Mouse (Mus musculus): ENCODE measurements at regions not wholly inside any gene's neighbourhood (a gene's known extent, or its start where the extent isn't known, plus 50 kb on each side); places are given as distances from the start of the nearest gene placed in this dataset.
"Not testable (repeated sequence)": the region's sequence is repeated elsewhere in the genome, so short reads cannot be mapped to it uniquely, and the experiment has no call there.

DNA sequence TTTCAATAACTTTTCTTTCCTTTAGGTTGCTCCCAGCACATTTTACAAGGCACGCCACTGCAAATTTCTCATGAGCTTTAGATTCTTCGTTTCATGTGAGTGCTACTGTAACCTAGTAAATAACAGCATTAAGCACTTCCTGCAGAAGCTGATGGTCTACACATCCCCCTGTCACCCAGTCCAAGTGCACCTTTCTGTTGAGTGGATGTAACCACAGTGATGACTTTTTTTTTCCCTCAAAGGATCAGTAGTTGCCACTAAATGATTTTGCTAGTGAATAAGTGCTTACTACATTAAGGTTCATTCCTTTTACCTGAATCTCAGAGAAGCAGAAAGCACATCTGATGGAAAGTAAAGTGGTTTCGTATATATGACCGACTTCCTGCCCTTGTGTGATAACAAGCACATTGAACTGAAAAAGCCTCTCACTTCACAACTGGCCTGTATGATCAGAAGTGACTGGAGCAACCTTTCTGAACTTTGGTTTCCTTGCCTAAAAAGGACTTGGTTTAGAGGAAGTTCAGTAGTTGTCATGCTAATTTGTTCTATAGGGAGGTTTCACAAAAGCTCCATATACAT lies 453.0 kb upstream of the Klf6 start:
- no peak overlapping the region for H3K27ac ChIP-seq (replicated peaks; ENCODE audit: low read depth, low read length)
- no peak overlapping the region for H3K4me3 ChIP-seq (ENCODE audit: insufficient read depth, low read depth, low read length)
- no peaks in the 10 kb centered on the region for H3K4me1 ChIP-seq (ENCODE audit: control insufficient read depth, insufficient read depth, insufficient read length, low read length)

DNA sequence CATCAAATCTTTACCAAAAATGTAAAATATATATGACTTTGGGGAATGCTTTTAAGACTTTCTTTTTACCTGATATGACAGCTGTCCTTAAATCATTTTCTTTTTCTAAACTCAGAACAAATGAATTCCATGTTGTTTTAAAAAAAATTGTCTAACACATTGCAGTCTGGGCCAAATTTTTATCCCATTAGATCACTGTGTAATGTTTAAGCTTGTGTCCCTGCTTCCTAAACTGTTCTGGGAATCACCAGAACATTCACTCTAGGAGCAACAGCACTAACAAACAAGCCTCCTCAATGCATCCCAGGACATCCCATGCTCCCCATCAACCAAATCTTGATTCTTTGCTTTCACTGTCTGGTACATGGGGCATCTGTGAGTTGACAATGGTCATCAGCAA lies 449.2 kb upstream of the Klf6 start:
- no peak overlapping the region for H3K4me3 ChIP-seq (ENCODE audit: insufficient read depth, low read depth, low read length)
- no peaks in the 10 kb centered on the region for H3K4me1 ChIP-seq (ENCODE audit: control insufficient read depth, insufficient read depth, insufficient read length, low read length)
- H3K27ac ChIP-seq (replicated peaks; ENCODE audit: low read depth, low read length) = no peak overlapping the region

DNA sequence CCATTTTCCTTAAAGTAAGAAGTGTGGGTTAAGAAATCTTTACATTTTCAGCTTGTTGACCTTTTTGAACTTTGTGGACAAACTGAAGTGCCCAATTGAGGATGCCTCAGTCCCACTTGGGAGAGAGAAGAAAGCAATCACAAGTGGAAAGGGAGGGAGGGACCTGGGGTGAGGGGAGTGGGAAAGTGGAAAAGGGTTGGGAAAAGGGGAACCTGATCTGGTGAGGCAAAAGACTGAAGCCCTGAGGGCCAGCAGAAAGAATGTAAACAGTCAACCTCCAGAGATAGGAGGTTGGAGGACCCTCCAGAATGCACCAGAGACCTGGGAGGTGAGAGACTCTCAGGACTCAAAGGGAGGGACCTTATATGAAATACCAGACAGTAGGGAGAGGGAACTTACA lies 448.3 kb upstream of the Klf6 start:
- not testable (repeated sequence) for H3K4me3 ChIP-seq (ENCODE audit: insufficient read depth, low read depth, low read length); H3K27ac ChIP-seq (replicated peaks; ENCODE audit: low read depth, low read length); H3K4me1 ChIP-seq (ENCODE audit: control insufficient read depth, insufficient read depth, insufficient read length, low read length)

DNA sequence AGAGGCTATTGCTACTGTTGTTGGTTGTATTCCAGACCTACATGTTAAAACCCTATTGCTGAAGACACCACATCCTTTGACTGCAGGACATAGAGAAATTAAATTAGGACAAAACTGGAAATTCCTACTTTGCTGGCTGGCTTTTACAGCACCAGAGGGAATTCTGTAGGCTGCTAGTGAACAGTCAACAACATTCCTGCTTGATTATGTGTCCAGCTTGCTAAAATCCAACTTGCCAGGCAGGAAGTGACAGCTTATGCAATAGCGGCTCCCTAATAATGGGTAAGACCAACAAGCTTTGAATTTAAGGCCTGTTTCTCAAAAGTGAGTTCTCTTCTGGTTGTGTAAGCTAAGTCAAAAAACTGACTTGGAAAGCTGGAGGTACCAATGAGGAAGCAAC lies 437.2 kb upstream of the Klf6 start:
- H3K27ac ChIP-seq (replicated peaks; ENCODE audit: low read depth, low read length) = peak overlapping the region; percentile 6; the same call in 1 of the 2 replicates
- H3K4me1 ChIP-seq (ENCODE audit: control insufficient read depth, insufficient read depth, insufficient read length, low read length) = peaks cover 2% of the 10 kb centered on the region; the same call in 1 of the 2 replicates
- no peak overlapping the region for H3K4me3 ChIP-seq (ENCODE audit: insufficient read depth, low read depth, low read length)

DNA sequence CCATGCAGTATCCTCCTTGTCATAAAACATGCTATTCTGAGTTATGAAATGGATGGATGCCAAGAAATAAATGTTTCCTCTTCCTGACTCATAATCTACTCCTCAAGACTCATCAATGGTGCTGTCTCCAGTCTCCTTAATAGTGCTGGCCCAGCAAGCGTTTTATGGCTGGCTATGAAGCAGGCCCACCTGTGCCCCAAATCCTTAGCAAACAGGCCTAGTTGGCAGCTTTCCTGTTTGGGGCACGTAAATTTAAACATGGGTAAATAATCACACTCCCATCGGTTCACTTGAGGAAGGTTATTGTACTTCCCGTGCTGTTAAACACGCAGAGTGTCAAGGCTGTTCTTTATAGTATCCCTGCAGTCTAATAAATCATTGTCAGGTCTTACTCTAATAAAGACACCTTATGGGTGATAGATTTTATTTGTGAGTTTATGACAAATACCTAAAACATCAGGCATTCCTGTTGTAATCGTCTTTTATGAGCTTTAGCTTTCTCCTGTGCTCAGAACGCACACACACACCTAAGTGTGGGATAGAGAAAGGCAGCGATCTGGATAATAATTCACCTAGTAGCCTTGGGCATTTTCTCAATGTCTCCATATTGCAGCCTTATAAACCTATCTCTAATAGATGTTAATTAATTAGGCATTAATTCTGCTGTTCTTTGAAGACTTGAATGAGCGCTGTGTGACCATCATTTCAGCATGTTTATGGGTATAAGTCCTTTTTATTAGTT lies 435.6 kb upstream of the Klf6 start:
- Histone ChIP-seq H3K4me1 (ENCODE audit: control insufficient read depth, insufficient read depth, insufficient read length, low read length) (peaks cover 2% of the 10 kb centered on the region; the same call in 1 of the 2 replicates), H3K27ac (replicated peaks; ENCODE audit: low read depth, low read length) (no peak overlapping the region), H3K4me3 (ENCODE audit: insufficient read depth, low read depth, low read length) (no peak overlapping the region)

DNA sequence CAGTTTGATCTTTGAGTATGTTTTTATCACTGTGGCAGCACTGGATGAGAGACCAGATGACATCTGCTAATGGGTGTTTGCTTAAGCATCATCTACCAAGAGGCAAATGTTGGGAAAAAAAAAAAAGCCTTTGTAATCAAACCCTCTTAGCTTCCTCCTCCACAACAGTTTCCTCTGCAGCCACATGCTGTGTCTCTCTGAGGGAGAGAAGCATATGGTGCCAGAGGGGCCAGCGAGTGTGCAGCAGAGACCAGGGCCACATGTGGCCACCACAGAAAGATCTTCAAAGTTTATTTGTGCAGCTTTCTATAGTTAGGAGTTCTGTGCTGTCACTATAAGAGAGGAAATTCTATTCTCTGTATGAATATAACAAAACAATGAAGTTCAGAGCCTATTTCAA lies 427.6 kb upstream of the Klf6 start:
- Histone ChIP-seq H3K4me3 (ENCODE audit: insufficient read depth, low read depth, low read length) (no peak overlapping the region), H3K27ac (replicated peaks; ENCODE audit: low read depth, low read length) (no peak overlapping the region), H3K4me1 (ENCODE audit: control insufficient read depth, insufficient read depth, insufficient read length, low read length) (peaks cover 2% of the 10 kb centered on the region)

DNA sequence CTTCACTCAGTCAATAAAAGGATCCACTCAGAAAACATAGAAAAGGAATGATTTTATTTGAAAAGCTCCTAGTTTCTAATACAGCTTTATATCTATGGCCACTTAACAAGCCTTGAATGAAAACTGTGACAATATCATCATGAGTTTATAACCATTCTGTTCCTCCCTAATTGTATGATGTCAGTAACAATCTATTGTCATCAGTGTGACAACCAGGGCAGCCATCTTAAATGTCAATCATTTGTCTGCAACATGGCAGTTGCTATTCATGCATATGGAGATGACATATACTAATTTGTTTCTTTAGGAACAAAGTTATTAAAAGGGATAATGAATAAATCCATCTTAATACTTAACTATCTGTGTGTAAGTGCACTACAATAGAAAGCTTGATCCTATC lies 426.2 kb upstream of the Klf6 start:
- peaks cover 2% of the 10 kb centered on the region for H3K4me1 ChIP-seq (ENCODE audit: control insufficient read depth, insufficient read depth, insufficient read length, low read length)
- no peak overlapping the region for H3K27ac ChIP-seq (replicated peaks; ENCODE audit: low read depth, low read length)
- no peak overlapping the region for H3K4me3 ChIP-seq (ENCODE audit: insufficient read depth, low read depth, low read length)

DNA sequence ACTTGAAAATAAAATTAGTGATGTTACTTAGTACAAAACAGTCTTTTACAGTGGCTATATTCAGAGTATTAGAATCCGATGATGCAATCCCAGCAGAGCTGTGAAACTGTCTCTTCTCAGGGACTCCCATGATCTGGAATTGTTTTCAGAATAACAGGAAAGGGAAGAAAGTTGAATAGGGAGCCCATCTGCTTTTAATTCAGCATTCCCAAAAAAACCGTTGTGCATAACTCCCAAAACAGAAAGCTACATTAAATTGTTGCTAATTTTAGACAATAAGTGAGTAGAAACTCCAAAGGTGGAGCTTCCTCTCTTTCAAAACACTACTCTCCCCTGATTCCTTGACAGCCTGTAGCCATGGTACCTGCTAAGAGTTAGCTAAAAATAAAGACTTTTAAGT lies 425.1 kb upstream of the Klf6 start:
- H3K4me1 ChIP-seq (ENCODE audit: control insufficient read depth, insufficient read depth, insufficient read length, low read length) = peaks cover 2% of the 10 kb centered on the region
- no peak overlapping the region for H3K4me3 ChIP-seq (ENCODE audit: insufficient read depth, low read depth, low read length)
- H3K27ac ChIP-seq (replicated peaks; ENCODE audit: low read depth, low read length) = peak overlapping the region; percentile 76

DNA sequence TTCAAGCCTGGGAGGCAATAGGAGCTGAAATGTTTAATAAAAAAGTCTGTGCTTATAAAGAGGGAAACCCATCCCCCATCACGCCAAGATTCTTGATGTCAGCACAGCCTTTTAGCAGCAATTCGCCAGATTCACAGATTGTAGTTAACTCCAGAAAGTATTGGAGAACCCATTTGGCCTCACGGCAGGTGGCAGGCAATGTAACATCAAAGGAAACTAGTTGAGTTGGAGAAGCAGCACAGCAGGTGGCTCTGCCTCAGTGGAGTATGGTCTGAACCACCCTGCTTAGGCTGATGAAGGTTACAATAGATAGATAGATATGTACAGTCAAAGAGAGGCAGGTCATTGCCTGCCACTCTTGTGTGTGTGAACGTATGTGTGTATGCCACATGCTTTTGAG lies 420.8 kb upstream of the Klf6 start:
- peaks cover 4% of the 10 kb centered on the region for H3K4me1 ChIP-seq (ENCODE audit: control insufficient read depth, insufficient read depth, insufficient read length, low read length)
- H3K4me3 ChIP-seq (ENCODE audit: insufficient read depth, low read depth, low read length) = no peak overlapping the region
- H3K27ac ChIP-seq (replicated peaks; ENCODE audit: low read depth, low read length) = no peak overlapping the region

DNA sequence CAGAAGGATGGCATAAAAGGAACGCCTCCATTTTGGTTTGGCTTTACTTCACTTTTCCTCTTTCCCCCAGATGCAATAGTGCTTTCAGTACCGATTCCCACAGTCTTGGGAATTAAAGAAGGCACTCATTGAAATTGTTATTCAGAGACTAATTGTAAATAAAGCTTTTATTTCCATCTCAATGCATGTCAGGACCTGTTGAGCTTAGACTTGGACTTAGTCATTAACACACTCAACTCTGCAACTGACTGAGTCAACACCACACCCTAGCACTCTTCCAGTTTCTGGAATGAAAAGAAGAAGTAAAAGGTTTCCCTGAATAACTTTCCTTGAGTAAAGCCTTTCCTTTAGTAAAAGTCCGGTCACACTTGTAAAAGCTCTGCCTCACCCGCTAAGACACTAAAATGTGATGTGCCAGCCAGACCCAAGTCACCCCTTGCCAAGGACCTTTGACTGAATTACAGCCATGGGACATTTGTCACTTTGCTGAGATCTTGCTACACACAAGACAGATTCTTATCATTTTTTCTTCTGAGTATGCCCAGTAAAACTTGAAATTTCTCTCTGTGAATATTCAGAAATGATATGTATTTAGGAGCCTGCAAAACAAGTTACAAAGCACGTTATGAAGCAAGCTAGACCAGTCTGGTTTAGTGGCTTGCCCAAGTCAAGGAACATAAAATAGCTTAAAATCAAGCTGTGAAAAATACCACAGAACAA lies 416.4 kb upstream of the Klf6 start:
- Histone ChIP-seq H3K4me1 (ENCODE audit: control insufficient read depth, insufficient read depth, insufficient read length, low read length) (peaks cover 4% of the 10 kb centered on the region; the same call in 1 of the 2 replicates), H3K27ac (replicated peaks; ENCODE audit: low read depth, low read length) (peak overlapping the region; percentile 87), H3K4me3 (ENCODE audit: insufficient read depth, low read depth, low read length) (no peak overlapping the region)

DNA sequence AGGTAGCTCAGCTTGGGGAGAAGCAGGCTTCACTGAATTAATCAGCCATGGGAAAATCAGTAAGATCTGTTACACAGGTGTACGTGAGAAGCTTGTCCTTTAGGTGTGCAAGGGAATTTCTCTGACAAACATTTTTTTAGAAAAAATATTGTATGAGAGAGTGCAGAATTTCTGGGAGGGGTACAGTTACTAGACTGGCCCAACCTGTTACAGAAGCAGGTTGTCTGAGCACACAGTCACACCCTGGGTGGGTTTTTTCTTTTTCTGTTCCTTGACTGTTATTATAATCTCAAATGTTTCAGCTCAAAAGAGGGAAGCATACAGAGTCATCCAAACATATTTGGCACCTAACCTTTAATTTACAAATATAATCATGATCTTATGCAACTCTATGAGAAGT lies 412.7 kb upstream of the Klf6 start:
- H3K27ac ChIP-seq (replicated peaks; ENCODE audit: low read depth, low read length) = no peak overlapping the region
- peaks cover 4% of the 10 kb centered on the region; the same call in 1 of the 2 replicates for H3K4me1 ChIP-seq (ENCODE audit: control insufficient read depth, insufficient read depth, insufficient read length, low read length)
- no peak overlapping the region for H3K4me3 ChIP-seq (ENCODE audit: insufficient read depth, low read depth, low read length)

DNA sequence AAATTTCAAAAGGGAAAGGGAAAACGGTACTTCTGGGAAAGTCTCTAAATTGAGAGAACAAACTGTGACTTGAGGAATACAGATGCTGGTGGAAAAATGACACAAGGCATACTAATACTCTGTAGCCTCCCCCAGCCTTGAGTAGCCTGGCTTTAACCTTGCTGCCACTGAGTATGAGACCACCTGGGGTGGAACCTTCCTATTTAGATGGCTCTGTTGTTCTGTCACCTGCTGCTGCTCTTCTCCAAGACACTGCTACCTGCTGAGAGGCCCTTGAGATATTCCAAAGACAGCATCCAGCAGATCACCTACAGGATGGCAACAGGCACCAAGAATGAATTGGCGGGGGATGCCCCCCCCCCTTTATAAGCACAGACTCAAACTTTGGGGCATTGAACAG lies 380.5 kb upstream of the Klf6 start:
- no peaks in the 10 kb centered on the region for H3K4me1 ChIP-seq (ENCODE audit: control insufficient read depth, insufficient read depth, insufficient read length, low read length)
- H3K4me3 ChIP-seq (ENCODE audit: insufficient read depth, low read depth, low read length) = no peak overlapping the region
- H3K27ac ChIP-seq (replicated peaks; ENCODE audit: low read depth, low read length) = no peak overlapping the region

DNA sequence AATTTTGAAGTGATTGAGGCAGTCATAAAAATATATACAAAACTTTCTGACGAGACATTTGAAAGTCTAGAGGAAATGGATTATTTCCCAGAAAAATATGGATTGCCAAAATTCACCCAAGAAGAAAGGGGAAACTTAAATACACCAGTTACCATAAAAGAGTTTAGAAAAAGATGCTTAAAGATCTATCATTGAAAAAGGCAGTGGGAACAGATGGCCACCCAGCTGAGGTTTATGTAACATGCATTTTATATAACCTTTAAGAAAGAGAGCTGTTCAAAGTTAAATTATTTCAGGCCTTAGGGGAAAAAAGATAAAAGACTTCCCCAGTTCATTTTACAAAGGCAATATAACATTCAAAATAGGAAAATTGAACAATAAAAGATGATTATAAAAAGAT lies 369.0 kb upstream of the Klf6 start:
- Histone ChIP-seq H3K4me3 (ENCODE audit: insufficient read depth, low read depth, low read length) (no peak overlapping the region), H3K4me1 (ENCODE audit: control insufficient read depth, insufficient read depth, insufficient read length, low read length) (no peaks in the 10 kb centered on the region), H3K27ac (replicated peaks; ENCODE audit: low read depth, low read length) (no peak overlapping the region)

DNA sequence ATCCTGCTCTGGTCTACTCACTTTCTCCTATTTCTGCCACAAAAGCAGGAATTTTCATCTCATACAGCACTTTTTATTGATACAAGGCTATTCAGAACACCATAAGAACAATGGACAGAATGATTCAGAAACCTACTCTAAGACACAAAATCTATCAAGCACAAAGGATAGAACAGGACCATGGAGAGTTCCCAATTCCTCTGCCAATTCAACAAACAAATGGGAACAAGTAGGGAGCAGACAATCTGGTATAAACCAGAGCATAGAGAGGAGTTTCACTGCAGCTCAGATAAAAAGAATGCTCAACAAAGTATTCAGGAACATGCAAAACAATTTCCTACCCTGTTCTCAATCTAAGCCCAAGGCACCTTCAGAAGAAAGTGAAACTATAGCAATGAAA lies 363.7 kb upstream of the Klf6 start:
- Histone ChIP-seq H3K4me3 (ENCODE audit: insufficient read depth, low read depth, low read length) (no peak overlapping the region), H3K4me1 (ENCODE audit: control insufficient read depth, insufficient read depth, insufficient read length, low read length) (no peaks in the 10 kb centered on the region), H3K27ac (replicated peaks; ENCODE audit: low read depth, low read length) (no peak overlapping the region)

DNA sequence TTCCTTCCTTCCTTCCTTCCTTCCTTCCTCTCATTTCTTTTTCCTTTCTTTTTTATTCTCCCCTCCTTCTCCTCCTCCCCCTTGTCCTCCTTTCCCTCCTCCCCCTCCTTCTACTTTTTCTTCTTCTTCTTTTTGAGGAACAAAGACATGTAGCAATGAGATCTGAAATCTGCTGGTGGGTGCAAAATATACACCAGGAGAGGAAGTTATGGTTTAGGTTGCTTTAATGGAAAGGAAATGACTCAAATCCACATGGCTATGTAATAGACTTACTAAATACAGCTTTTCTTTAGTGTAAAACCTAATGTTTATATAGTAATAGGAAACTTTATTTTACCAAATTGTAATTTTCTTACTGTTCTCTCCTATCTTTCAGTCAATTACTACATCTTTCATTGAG lies 349.5 kb upstream of the Klf6 start:
- Histone ChIP-seq H3K4me3 (ENCODE audit: insufficient read depth, low read depth, low read length) (no peak overlapping the region), H3K27ac (replicated peaks; ENCODE audit: low read depth, low read length) (no peak overlapping the region), H3K4me1 (ENCODE audit: control insufficient read depth, insufficient read depth, insufficient read length, low read length) (no peaks in the 10 kb centered on the region)

DNA sequence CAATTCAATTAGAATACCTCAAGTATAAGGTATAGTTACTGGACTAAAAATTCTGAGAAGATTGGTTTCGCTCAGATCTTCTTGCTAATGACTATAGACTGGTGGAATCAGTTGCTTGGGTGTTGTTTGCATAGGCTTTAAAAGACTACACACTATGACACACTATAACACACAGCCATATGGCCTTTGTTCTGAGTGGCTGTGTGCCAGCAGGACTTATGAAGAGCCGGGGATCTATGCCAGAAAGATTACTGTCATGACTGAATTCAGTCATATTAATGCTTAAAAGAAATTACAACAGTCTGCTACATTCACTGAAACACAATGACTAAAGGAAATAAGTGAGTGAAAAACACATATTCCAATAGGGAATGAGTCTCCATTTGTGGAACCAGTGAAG lies 345.7 kb upstream of the Klf6 start:
- Histone ChIP-seq H3K4me3 (ENCODE audit: insufficient read depth, low read depth, low read length) (no peak overlapping the region), H3K27ac (replicated peaks; ENCODE audit: low read depth, low read length) (no peak overlapping the region), H3K4me1 (ENCODE audit: control insufficient read depth, insufficient read depth, insufficient read length, low read length) (no peaks in the 10 kb centered on the region)
